Mouse (Mus musculus) lung, adult 2 months (tissue): ENCODE measurements around the gene Ntng1.

Source experiments
- CTCF ChIP-seq: fragments of 200-500 bp; IDR thresholded peaks from 2 replicates; pipeline ENCODE4 v1.5.1; 2011; ENCODE audit warnings: mild to moderate bottlenecking, low read length, control low read depth; ENCODE audit not compliant: insufficient read depth
- POLR2A ChIP-seq: fragments of 200-500 bp; IDR thresholded peaks from 2 replicates; pipeline ENCODE4 v1.6.1; 2011; ENCODE audit warnings: low read depth, mild to moderate bottlenecking, control low read depth, low read length, borderline replicate concordance; ENCODE audit errors: extremely low read depth

DNA sequence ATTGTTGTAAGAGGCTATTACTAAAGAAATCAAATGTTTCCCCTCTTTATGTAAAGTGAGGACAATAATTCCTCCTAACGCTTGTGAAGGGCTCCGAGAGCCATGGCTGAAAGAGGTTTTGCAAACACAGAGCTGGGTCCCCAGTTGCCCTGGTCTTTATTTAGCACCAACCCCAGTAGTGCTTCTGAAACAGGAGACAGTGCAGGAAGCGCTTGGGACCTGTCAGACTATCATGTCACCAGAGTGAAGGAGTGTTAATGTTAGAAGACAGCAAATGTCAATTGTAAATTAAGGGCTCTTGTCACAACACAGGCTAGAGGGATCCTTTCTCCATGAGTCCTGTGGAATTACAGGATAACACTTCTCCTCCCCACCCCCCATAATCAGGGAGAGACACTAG lies 376.9 kb downstream of the Ntng1 start:
- TF ChIP-seq CTCF: no peak
- TF ChIP-seq POLR2A: no peak
